Mouse (Mus musculus): ENCODE measurements around the gene Tro. TPM values are rescaled to one million over a fixed set of nuclear protein-coding genes. Genes with fewer than 3 reads are reported as not detected.

The Tro gene
- polyA plus RNA-seq, 1 experiment from 2014 or later: 61.9 TPM

Other genes with a start within 250 kb of the Tro start
- gene Tmem29, start 198.4 kb downstream of the Tro start, polyA plus RNA-seq (2014; fragmentation: Nextera tagmentation; extraction: Ambion mirVana): 59.9 and 61.0 TPM in 2 replicates
- gene Alas2, start 110.2 kb downstream of the Tro start, polyA plus RNA-seq (2014; fragmentation: Nextera tagmentation; extraction: Ambion mirVana): 23.5 and 43.2 TPM in 2 replicates
- gene Pfkfb1, start 69.4 kb downstream of the Tro start, polyA plus RNA-seq (2014; fragmentation: Nextera tagmentation; extraction: Ambion mirVana): 5.6 and 6.0 TPM in 2 replicates
- 21.5 and 24.1 TPM in 2 replicates for gene Apex2, start 67.7 kb downstream of the Tro start, polyA plus RNA-seq (2014; fragmentation: Nextera tagmentation; extraction: Ambion mirVana)
- 381 and 391 TPM in 2 replicates for gene Maged2, start 156.8 kb upstream of the Tro start, polyA plus RNA-seq (2014; fragmentation: Nextera tagmentation; extraction: Ambion mirVana)